Mouse (Mus musculus): Measurements from ENCODE around the gene Kat14. TPM values are rescaled to one million over a fixed set of nuclear protein-coding genes. Genes with fewer than 3 reads are reported as not detected.

Kat14 gene
- polyA plus RNA-seq, 1 experiment from 2014 or later: 21.0 TPM

DNA sequence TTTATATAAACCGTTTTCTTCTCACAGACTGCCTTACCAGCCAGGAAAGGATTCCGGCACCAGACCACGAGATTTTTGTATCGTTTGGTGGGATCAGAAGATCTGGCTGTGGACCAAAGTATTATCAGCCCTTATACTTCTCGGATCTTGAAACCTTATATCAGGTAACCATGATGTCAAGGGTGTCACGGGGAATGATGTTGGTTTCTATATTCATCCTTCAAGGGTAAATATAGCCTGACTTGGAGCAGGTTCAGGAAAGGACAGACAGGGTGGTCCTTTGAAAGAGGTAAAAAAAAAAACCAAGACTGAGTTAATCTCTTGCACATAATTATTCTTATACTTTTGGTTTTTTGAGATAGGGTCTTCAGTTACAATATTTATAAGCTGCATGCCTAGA, 31.9 kb downstream of the Kat14 start:
- peaks cover 80% of the 10 kb centered on the region for H3K36me3 ChIP-seq (ENCODE audit: control insufficient read depth, insufficient read depth, low read length)
- no peak for DNase-seq (ENCODE audit: low spot score)

DNA sequence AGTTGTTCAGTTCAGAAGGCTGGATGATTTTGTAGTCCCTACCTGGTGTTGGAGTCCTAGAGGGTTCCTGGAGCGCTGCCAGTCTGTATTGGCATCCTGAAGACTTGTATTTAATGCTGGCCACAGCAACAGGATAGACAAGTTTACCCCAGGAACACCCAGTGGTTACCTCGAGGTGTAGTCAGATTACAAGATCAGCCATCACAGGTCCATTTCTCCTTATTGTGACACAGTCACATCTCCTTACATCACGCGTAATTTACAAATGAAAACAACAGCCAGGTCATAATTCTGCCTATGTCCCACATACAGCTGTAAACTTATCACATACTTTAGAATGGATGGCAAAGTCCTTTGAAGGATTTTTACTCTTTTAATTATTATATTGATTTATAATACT, 40.3 kb downstream of the Kat14 start:
- Histone ChIP-seq H3K27ac (ENCODE audit: low read depth, low read length) (no peak overlapping the region), H3K4me2 (ENCODE audit: low read length) (no peak overlapping the region), H3K9me3 (replicated peaks; ENCODE audit: control insufficient read depth, low read length) (no peaks in the 10 kb centered on the region), H3K9ac (ENCODE audit: low read length) (no peak overlapping the region), H3K4me3 (ENCODE audit: low read depth, low read length) (no peak overlapping the region), H3K36me3 (ENCODE audit: control insufficient read depth, insufficient read depth, low read length) (peaks cover 56% of the 10 kb centered on the region), H3K27me3 (replicated peaks; ENCODE audit: control insufficient read depth, insufficient read depth, low read length) (no peaks in the 10 kb centered on the region), H3K4me1 (ENCODE audit: control insufficient read depth, insufficient read depth, low read length) (no peaks in the 10 kb centered on the region)
- ATAC-seq (no peak), DNase-seq (ENCODE audit: low spot score) (no peak)
- 92% methylated on average over 4 of the region's 4 CpGs for WGBS

More for the DNA sequence above, 31.9 kb downstream of the Kat14 start:
- no peak for ATAC-seq
- H3K9ac ChIP-seq (ENCODE audit: low read length): no peak overlapping the region
- H3K27ac ChIP-seq (ENCODE audit: low read depth, low read length): no peak overlapping the region
- 90% methylated on average over 6 of the region's 6 CpGs for WGBS
- no peaks in the 10 kb centered on the region for H3K27me3 ChIP-seq (replicated peaks; ENCODE audit: control insufficient read depth, insufficient read depth, low read length)
- H3K4me1 ChIP-seq (ENCODE audit: control insufficient read depth, insufficient read depth, low read length): no peaks in the 10 kb centered on the region
- H3K4me3 ChIP-seq (ENCODE audit: low read depth, low read length): no peak overlapping the region
- H3K9me3 ChIP-seq (replicated peaks; ENCODE audit: control insufficient read depth, low read length): no peaks in the 10 kb centered on the region
- no peak overlapping the region for H3K4me2 ChIP-seq (ENCODE audit: low read length)

DNA sequence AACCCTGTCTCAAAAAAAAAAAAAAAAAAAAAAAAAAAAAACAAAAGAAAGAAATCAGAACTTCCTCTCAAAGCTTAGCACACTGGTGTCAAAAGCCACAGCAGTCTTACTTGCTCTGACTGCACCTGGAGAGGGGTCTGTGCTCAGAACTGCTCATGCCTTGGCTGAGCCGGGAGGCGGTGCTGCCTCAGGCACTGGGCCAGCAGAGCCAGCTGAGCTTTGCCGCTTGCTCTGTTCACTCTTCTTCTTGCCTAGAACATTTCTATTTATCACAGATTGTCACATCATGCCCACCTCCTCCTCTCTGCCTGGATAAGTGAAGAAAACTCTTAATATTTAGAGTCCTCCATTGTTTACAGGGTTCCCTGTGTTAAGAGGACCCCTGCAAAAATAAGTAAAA, 41.8 kb downstream of the Kat14 start:
- Histone ChIP-seq H3K4me3 (ENCODE audit: low read depth, low read length) (no peak overlapping the region), H3K27ac (ENCODE audit: low read depth, low read length) (no peak overlapping the region), H3K27me3 (replicated peaks; ENCODE audit: control insufficient read depth, insufficient read depth, low read length) (no peaks in the 10 kb centered on the region), H3K4me2 (ENCODE audit: low read length) (no peak overlapping the region), H3K36me3 (ENCODE audit: control insufficient read depth, insufficient read depth, low read length) (peaks cover 45% of the 10 kb centered on the region), H3K4me1 (ENCODE audit: control insufficient read depth, insufficient read depth, low read length) (no peaks in the 10 kb centered on the region), H3K9me3 (replicated peaks; ENCODE audit: control insufficient read depth, low read length) (no peaks in the 10 kb centered on the region), H3K9ac (ENCODE audit: low read length) (no peak overlapping the region)
- ATAC-seq (no peak), DNase-seq (ENCODE audit: low spot score) (peak; percentile 3)
- WGBS: 77% methylated on average over 3 of the region's 3 CpGs

DNA sequence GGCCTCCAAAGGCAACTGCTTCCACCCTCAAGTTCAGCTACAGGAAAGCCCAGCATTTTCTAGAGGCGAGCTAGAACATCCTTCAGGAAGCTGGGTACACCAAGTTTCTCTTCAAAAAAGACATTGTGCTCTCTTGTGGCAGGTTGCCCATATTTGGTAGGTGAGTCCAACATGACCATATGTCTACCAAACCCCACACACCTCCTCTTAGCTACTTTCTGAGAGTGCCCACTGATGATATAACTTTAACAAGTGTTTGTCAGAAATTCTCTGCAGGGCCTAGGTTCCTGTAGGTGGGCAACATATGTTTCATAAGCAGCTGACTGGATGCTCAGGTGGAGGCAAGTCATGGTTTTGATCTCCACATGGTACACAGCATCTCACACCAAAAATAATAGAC, 45.9 kb downstream of the Kat14 start:
- no peak for DNase-seq (ENCODE audit: low spot score)
- Histone ChIP-seq H3K4me2 (ENCODE audit: low read length) (no peak overlapping the region), H3K9ac (ENCODE audit: low read length) (no peak overlapping the region), H3K9me3 (replicated peaks; ENCODE audit: control insufficient read depth, low read length) (no peaks in the 10 kb centered on the region), H3K27me3 (replicated peaks; ENCODE audit: control insufficient read depth, insufficient read depth, low read length) (no peaks in the 10 kb centered on the region), H3K4me1 (ENCODE audit: control insufficient read depth, insufficient read depth, low read length) (peaks cover 4% of the 10 kb centered on the region), H3K27ac (ENCODE audit: low read depth, low read length) (no peak overlapping the region), H3K36me3 (ENCODE audit: control insufficient read depth, insufficient read depth, low read length) (peaks cover 11% of the 10 kb centered on the region), H3K4me3 (ENCODE audit: low read depth, low read length) (no peak overlapping the region)
- ATAC-seq: no peak
- WGBS: 100% methylated on average over 1 of the region's 1 CpGs

DNA sequence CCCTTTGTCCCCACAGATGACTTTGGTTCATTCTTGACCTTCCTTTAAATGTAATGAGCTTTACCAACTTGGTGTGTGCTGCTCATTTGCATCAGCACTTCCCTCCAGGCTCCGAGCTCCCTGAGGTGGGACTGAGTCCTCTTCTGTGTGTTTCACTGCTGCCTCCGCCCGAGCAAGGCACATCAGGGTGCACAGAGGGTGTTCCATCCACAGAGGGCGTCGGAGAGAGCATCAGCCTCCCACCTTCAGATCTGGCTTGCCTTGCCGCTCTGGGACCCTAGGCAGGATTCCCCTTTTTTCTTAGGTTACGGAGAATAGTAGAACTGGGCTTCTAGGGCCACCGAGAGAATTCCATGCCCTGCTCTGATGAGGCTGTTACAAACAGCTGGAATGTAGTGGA, 48.1 kb downstream of the Kat14 start:
- no peak for DNase-seq (ENCODE audit: low spot score)
- H3K27me3 ChIP-seq (replicated peaks; ENCODE audit: control insufficient read depth, insufficient read depth, low read length): no peaks in the 10 kb centered on the region
- ATAC-seq: no peak
- no peaks in the 10 kb centered on the region for H3K9me3 ChIP-seq (replicated peaks; ENCODE audit: control insufficient read depth, low read length)
- WGBS: 53% methylated on average over 8 of the region's 8 CpGs
- no peak overlapping the region for H3K27ac ChIP-seq (ENCODE audit: low read depth, low read length)
- peaks cover 4% of the 10 kb centered on the region for H3K4me1 ChIP-seq (ENCODE audit: control insufficient read depth, insufficient read depth, low read length)
- peaks cover 3% of the 10 kb centered on the region; the same call in 1 of the 2 replicates for H3K36me3 ChIP-seq (ENCODE audit: control insufficient read depth, insufficient read depth, low read length)
- H3K4me3 ChIP-seq (ENCODE audit: low read depth, low read length): no peak overlapping the region
- no peak overlapping the region for H3K9ac ChIP-seq (ENCODE audit: low read length)
- no peak overlapping the region for H3K4me2 ChIP-seq (ENCODE audit: low read length)

DNA sequence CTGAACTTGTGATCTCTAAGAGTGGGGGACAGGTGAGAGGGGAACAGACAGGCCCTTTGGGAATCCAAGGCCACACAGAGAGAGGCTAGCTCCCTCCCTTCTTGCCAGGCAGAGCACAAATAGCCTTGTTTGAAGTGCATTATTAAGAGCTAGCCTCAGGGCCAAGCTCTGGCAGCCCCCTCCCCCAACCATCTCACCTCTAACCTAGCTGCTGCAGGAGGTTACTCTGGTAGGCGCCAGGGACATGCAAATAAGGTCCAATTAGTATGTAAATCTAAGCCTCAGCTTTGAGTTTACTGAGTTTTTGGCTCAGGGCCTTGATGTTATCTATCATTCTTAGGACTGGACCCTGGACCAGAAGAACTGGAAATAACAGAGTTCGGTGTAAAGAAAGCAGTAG, 49.3 kb downstream of the Kat14 start:
- Histone ChIP-seq H3K27me3 (replicated peaks; ENCODE audit: control insufficient read depth, insufficient read depth, low read length) (no peaks in the 10 kb centered on the region), H3K4me1 (ENCODE audit: control insufficient read depth, insufficient read depth, low read length) (peaks cover 4% of the 10 kb centered on the region), H3K27ac (ENCODE audit: low read depth, low read length) (no peak overlapping the region), H3K4me2 (ENCODE audit: low read length) (no peak overlapping the region), H3K9me3 (replicated peaks; ENCODE audit: control insufficient read depth, low read length) (no peaks in the 10 kb centered on the region), H3K9ac (ENCODE audit: low read length) (no peak overlapping the region), H3K4me3 (ENCODE audit: low read depth, low read length) (no peak overlapping the region), H3K36me3 (ENCODE audit: control insufficient read depth, insufficient read depth, low read length) (peaks cover 3% of the 10 kb centered on the region; the same call in 1 of the 2 replicates)
- ATAC-seq: peak; percentile 51
- WGBS: 16% methylated on average over 2 of the region's 2 CpGs
- peak; percentile 27 for DNase-seq (ENCODE audit: low spot score)

DNA sequence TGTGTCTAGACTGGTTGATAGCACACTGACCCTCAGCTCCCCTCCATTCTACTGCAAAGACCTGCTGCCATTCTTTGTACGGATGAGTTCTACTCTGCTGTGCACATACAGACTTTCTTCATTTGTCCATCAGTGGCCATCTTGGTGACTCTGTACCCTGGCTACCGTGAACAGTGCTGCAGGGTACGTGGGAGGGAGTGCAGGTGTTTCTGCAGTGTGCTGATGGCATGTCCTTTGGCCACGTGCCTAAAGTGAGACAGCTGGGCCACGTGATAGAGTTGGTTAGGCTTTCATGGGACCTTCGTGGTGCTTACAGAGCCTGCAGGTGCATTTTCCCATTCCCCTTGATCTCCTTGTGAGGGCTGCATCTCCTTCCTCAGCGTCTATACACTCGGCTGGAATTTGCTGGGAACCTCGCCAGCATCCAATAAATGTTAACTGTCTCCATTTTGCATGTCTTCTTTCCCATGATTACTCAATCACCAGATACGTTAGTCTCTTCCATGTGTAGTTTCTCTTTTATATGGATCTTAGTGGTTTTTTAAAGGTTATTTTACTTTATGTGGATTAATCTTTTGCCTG, 53.4 kb downstream of the Kat14 start:
- H3K4me1 ChIP-seq (ENCODE audit: control insufficient read depth, insufficient read depth, low read length): peaks cover 4% of the 10 kb centered on the region
- ATAC-seq (no peak), DNase-seq (ENCODE audit: low spot score) (no peak)
- no peak overlapping the region for H3K4me2 ChIP-seq (ENCODE audit: low read length)
- no peaks in the 10 kb centered on the region for H3K27me3 ChIP-seq (replicated peaks; ENCODE audit: control insufficient read depth, insufficient read depth, low read length)
- H3K9me3 ChIP-seq (replicated peaks; ENCODE audit: control insufficient read depth, low read length): no peaks in the 10 kb centered on the region
- no peaks in the 10 kb centered on the region for H3K36me3 ChIP-seq (ENCODE audit: control insufficient read depth, insufficient read depth, low read length)
- no peak overlapping the region for H3K27ac ChIP-seq (ENCODE audit: low read depth, low read length)
- no peak overlapping the region for H3K9ac ChIP-seq (ENCODE audit: low read length)
- H3K4me3 ChIP-seq (ENCODE audit: low read depth, low read length): no peak overlapping the region
- WGBS: 76% methylated on average over 10 of the region's 10 CpGs

DNA sequence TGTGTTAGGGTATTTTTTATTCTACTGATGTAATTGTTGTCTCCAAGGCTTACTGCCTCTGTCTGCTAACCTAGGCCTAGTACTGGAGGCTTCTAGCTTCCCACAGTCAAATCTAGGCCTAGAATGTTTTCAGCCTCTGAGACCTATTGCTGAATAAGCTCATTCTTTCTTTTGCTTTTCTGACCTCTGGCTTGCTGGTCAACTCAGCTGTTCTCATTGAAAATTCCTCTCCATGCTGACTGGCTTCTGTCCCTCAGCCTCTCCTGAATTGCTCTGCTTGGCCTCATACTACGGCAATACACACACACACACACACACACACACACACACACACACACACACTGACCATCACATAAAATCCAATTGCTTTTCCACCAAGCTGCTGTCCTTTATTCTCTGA, 57.0 kb downstream of the Kat14 start:
- DNase-seq (ENCODE audit: low spot score): no peak
- no peaks in the 10 kb centered on the region for H3K4me1 ChIP-seq (ENCODE audit: control insufficient read depth, insufficient read depth, low read length)
- H3K9me3 ChIP-seq (replicated peaks; ENCODE audit: control insufficient read depth, low read length): no peaks in the 10 kb centered on the region
- 57% methylated on average over 1 of the region's 1 CpGs for WGBS
- no peak overlapping the region for H3K9ac ChIP-seq (ENCODE audit: low read length)
- H3K36me3 ChIP-seq (ENCODE audit: control insufficient read depth, insufficient read depth, low read length): no peaks in the 10 kb centered on the region
- H3K27me3 ChIP-seq (replicated peaks; ENCODE audit: control insufficient read depth, insufficient read depth, low read length): no peaks in the 10 kb centered on the region
- H3K4me3 ChIP-seq (ENCODE audit: low read depth, low read length): no peak overlapping the region
- no peak for ATAC-seq
- no peak overlapping the region for H3K4me2 ChIP-seq (ENCODE audit: low read length)
- no peak overlapping the region for H3K27ac ChIP-seq (ENCODE audit: low read depth, low read length)

DNA sequence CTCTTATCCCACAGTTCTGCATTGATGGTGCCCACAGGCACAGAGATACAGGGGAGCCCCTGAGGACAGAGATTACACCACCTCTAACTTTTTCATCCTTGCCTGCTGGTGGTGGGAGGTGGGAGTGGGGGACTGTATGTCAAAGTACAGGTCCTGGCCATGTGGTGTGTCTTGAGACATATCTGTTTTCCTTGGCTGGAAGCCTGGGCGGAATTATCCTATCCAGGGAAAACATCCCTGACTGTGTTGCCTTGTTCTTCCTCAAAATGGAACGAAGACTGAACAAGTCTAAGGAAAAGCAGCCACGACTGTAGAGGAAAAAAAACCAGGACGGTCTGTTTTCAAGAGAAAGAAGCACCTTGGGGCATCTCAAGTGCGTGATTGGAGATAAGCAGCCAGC, 59.1 kb downstream of the Kat14 start:
- Histone ChIP-seq H3K4me1 (ENCODE audit: control insufficient read depth, insufficient read depth, low read length) (no peaks in the 10 kb centered on the region), H3K9ac (ENCODE audit: low read length) (no peak overlapping the region), H3K4me2 (ENCODE audit: low read length) (no peak overlapping the region), H3K9me3 (replicated peaks; ENCODE audit: control insufficient read depth, low read length) (no peaks in the 10 kb centered on the region), H3K27ac (ENCODE audit: low read depth, low read length) (no peak overlapping the region), H3K4me3 (ENCODE audit: low read depth, low read length) (no peak overlapping the region), H3K27me3 (replicated peaks; ENCODE audit: control insufficient read depth, insufficient read depth, low read length) (no peaks in the 10 kb centered on the region), H3K36me3 (ENCODE audit: control insufficient read depth, insufficient read depth, low read length) (no peaks in the 10 kb centered on the region)
- DNase-seq (ENCODE audit: low spot score): no peak
- WGBS: 85% methylated on average over 5 of the region's 5 CpGs
- ATAC-seq: no peak

All from forebrain, embryonic 14.5 days (tissue).